Mouse (Mus musculus) olfactory bulb, adult 2 months (tissue): Measurements from ENCODE around the gene Adam17. TPM values are rescaled to one million over a fixed set of nuclear protein-coding genes. Genes with fewer than 3 reads are reported as not detected.

Source experiments
- H3K27ac ChIP-seq: fragments of 200-500 bp; 2 replicates; pipeline ENCODE4 v1.5.1; 2012; ENCODE audit warnings: low read depth, low read length; ENCODE audit not compliant: insufficient read depth
- H3K4me1 ChIP-seq: fragments of 200-500 bp; 2 replicates; pipeline ENCODE4 v1.6.1; 2012; ENCODE audit warnings: low read length; ENCODE audit not compliant: control insufficient read depth, insufficient read depth
- H3K4me3 ChIP-seq: fragments of 200-500 bp; 2 replicates; pipeline ENCODE4 v1.5.1; 2012; ENCODE audit warnings: mild to moderate bottlenecking, low read depth, low read length, moderate library complexity; ENCODE audit not compliant: insufficient read depth
- CTCF ChIP-seq: fragments of 200-500 bp; IDR thresholded peaks from 2 replicates; pipeline ENCODE4 v1.5.1; 2012; ENCODE audit warnings: low read depth, mild to moderate bottlenecking, low read length, moderate library complexity; ENCODE audit not compliant: insufficient read depth
- POLR2A ChIP-seq: fragments of 200-500 bp; IDR thresholded peaks from 2 replicates; pipeline ENCODE4 v1.6.1; 2012; ENCODE audit warnings: mild to moderate bottlenecking, low read depth, low read length, moderate library complexity; ENCODE audit not compliant: insufficient read depth
- WGBS: fragments of 180-500 bp; shearing (Covaris S2); methylation state at CpG from one replicate; pipeline ENCODE4 v1.1.7; 2018; 5-methylcytosine and 5-hydroxymethylcytosine counted together
- polyA plus RNA-seq: library from polyadenylated mRNA; stranded (reverse); fragments of >200 nt; gene quantifications from 2 replicates; pipeline ENCODE4 v1.2.4, GENCODE M21; 2012; ENCODE audit warnings: low replicate concordance; ENCODE audit not compliant: missing spikeins, insufficient read depth, insufficient read length

Adam17 gene
- polyA plus RNA-seq, 1 experiment = not detected

DNA sequence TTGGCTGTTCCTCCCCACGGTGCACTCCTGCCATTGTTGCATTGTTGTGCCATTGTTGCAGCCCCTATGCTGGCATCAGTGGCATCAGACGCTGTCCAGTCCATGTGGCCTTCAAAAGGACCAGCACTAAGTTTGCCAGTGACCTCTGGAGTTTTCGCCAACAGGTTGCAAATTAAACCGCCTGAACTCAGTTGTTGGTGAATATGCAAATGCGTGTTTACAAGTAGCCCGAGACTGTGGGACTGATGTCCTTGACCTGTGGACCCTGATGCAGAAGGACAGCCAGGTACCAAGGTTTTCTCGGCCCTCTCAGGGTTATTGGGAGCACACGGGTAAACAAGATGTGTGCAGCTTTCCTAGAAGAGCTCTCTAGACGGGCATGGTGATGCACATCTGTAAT, 52.3 kb downstream of the Adam17 start:
- WGBS = 84% methylated on average over 9 of the region's 9 CpGs
- TF ChIP-seq POLR2A (no peak), CTCF (no peak)

DNA sequence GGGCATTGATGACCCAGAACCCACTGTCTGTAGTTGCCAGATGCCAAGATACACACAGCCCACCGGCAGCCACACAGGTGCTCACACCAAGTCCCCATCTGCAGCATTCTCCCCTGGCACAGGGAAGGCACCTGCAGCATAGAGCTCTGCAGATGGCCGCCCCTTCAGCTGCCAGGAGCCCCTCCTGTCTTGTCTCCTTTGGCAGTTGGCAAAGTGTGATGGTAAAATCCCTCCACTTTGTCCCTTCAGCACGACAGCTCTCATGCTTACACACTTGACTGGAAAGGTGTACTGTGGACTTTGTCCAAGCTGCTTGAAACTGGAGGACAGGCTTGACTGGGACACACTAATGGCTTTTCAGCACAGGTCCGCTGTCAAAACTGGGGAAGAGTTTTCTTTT, 53.1 kb downstream of the Adam17 start:
- TF ChIP-seq CTCF = no peak
- TF ChIP-seq POLR2A = no peak
- H3K4me3 ChIP-seq = no peak overlapping the region
- no peaks in the 10 kb centered on the region for H3K4me1 ChIP-seq
- 94% methylated on average over 4 of the region's 4 CpGs for WGBS
- H3K27ac ChIP-seq = no peak overlapping the region

More for the DNA sequence above, 52.3 kb downstream of the Adam17 start:
- Histone ChIP-seq H3K27ac (no peak overlapping the region), H3K4me1 (no peaks in the 10 kb centered on the region), H3K4me3 (no peak overlapping the region)

DNA sequence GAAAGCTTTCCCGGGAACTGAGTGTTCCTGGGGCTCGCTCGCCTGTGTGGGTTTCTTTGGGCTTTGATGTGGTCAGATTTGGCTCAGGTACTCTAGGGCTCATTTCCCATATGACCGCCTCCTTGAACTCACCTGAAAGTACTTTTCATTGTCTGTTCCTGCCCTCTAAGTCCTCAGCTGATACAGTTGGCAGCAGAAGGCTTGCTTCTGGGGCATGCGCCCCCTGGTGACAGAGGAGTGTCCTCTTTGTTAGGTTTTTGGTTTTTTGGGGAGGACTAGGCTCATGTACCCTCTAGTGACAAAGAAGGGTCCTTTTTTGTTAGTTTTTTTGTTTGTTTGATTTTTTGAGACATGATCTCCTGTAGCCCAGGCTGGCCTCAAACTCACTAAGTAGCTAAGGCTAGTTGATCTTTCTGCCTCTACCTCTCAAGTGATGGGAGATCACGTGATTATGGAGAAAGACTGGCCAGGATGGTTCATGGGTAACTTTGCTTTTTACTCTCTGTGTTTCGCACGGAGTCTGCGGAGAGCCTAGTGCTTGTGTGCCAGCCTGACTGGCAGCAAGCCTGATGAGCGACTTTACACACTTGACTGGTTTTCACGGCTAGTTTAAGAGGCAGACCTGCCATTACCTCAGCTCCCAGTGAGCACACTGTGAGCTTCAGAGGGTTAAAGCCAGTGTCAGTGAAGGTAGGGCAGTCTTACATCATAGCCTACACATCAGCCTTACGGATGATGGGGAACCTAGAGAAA, 55.1 kb downstream of the Adam17 start:
- H3K4me1 ChIP-seq = no peaks in the 10 kb centered on the region
- 68% methylated on average over 12 of the region's 12 CpGs for WGBS
- H3K27ac ChIP-seq = no peak overlapping the region
- no peak overlapping the region for H3K4me3 ChIP-seq
- TF ChIP-seq POLR2A = no peak
- TF ChIP-seq CTCF = no peak; the same call in 1 of the 2 replicates

DNA sequence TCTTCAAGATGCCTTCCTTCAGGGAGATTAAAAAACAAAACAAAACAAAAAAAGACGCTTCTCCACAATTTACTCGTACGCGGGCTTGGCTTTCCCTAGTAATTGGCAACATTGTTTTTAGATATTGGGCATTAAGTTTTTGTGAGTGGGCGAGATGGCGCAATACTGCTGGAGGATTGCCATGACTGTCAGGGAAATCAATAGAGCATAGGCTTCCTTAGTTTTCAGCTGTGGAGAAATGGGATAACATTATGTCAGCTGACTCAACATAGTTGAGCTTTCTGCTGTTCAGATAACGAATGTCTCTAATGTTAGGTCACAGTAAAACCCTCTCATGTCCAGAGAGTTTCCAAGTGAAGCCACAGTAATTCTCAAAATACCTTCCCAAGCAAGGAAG, 56.6 kb downstream of the Adam17 start:
- WGBS = 13% methylated on average over 7 of the region's 7 CpGs
- no peak for TF ChIP-seq POLR2A
- TF ChIP-seq CTCF = no peak
- no peak overlapping the region for H3K4me3 ChIP-seq
- H3K27ac ChIP-seq = no peak overlapping the region
- H3K4me1 ChIP-seq = no peaks in the 10 kb centered on the region

DNA sequence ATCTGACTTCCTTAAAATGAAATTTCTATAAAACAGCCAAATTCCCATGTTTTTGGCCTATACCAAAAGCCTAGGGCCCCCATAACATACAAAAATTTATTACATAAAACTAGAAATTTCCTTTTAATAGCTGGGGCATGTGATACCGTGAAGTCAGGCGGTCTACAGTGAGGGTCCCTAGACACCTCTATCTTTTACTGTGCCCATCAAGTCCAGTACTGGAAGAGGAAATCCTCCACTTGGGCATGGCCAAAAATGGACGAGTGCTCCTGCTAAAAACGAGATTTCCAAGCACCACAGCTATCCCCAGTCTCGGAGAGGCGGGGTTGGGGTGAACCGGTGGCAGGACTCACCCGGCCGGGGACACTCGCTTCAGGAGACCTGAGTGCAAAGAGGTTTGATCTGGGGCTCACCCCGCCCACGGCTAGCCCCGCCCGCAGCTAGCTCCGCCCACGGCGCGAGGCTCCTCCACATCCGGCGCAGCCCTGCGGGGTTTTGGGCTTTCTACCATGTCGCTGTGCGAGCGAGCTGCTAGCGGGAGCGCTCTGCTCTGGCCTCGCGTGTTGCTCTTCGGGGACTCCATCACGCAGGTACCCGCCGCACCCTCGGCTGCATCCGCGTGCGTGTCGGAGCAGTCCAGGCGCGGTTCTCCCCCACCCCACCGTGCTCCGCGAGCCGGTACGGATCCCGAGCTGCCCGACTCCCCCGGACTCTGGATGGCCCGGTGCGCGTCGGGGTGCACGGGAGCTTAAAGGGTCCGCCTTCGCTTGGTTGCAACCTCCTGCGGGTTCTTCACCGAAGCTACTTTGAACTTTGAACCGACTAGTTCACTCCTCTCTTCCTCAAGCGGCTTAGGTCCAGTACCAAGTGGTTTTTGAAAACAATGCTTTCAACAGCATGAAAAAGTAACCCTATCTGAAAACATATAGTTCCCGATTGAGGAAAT, 57.2 kb downstream of the Adam17 start, which contains the start of gene Iah1:
Gene Iah1 (plus strand): TSS at position 467 of the 946 bp plus-strand sequence.
- Histone ChIP-seq H3K4me3 (peak within 1 kb of the TSS; percentile 91), H3K27ac (peak within 1 kb of the TSS; percentile 71), H3K4me1 (no peaks in the 10 kb centered on the region)
- WGBS = 2% methylated on average over 59 of the region's 59 CpGs
- peak; percentile 73 for TF ChIP-seq POLR2A
- no peak for TF ChIP-seq CTCF

DNA sequence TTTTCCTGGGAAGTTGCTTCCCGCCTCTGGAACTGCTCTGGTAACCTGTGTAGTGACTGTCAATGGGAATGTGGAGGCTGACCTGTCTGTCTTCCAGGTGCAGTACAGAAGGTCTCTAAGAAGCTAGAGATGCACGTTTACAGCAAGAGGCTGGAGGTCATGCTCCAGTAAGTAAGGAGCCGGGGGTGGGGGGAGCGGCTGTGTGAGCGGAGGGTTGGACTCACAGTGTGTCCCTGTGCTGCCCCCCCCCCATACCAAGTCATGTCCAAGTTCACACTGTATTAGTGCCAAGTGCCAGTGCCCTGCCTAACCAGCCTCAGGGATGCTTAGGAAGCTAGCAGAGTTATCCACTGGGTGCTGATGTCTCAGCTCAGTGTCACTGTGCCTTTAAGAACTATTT, 61.2 kb downstream of the Adam17 start:
- WGBS = 90% methylated on average over 5 of the region's 5 CpGs
- no peak overlapping the region for H3K27ac ChIP-seq
- no peak overlapping the region for H3K4me3 ChIP-seq
- TF ChIP-seq CTCF = no peak
- TF ChIP-seq POLR2A = no peak
- H3K4me1 ChIP-seq = no peaks in the 10 kb centered on the region

DNA sequence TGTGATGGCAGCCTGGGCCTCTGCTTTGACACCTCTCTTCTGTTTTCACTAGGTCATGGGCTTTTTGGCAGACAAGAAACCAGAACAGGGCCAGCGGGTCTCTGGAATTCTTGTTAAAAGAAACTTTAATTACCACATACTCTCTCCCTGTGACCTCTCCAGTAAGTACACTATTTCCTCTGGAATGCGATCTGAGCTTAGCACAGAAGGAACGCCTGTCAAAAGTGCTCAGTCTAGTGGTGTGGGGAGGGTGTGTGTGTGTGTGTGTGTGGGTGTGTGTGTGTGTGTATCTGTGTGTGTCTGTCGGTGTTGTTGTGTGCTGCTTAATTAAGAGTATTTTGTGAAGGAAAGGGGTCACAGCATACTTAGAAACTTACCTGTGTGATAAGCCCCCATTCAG, 66.7 kb downstream of the Adam17 start:
- 81% methylated on average over 4 of the region's 4 CpGs for WGBS
- H3K4me3 ChIP-seq = no peak overlapping the region
- no peak overlapping the region for H3K27ac ChIP-seq
- no peaks in the 10 kb centered on the region for H3K4me1 ChIP-seq
- TF ChIP-seq CTCF (no peak), POLR2A (no peak)

DNA sequence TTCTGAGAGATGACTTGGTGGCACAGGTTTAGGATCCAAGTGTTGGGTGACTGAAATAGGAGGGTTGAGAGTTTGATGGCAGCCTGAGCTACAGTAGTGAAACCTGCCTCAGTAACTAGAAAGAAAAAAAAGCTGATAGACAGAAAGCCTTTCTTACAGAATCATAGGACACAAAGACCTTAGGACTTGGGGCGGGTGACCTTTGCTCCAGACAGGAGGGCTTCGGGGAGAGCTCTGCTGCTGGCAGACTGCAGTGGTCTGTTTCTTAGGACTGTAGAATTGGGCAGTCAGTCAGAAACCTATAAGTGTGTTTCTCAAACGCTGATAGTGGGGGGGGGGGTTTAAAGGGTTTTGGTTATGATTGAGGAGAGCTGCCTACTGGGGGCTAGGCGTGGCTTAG, 67.7 kb downstream of the Adam17 start:
- WGBS = 96% methylated on average over 4 of the region's 4 CpGs
- Histone ChIP-seq H3K27ac (no peak overlapping the region), H3K4me1 (no peaks in the 10 kb centered on the region), H3K4me3 (no peak overlapping the region)
- no peak for TF ChIP-seq CTCF

DNA sequence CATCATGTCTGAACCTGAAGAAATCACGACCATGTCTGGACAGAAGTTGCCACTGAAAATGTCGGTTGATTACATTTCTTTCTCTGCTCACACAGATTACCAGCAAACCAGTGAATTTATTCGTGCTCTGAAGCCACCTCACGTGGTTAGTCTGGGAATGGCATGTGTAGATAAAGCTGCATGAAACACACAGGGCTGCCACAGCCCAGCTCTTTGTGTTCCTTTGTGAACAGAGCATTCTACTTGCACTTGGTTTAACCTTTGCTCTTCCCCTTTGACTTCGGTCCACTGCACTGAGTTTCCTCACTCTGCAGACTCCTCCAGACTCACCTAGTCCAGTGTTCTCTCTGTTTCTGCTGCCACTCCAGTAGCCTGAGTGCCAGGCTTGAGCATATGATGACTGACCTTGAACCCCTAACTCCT, 71.1 kb downstream of the Adam17 start:
- Histone ChIP-seq H3K4me1 (no peaks in the 10 kb centered on the region), H3K27ac (no peak overlapping the region), H3K4me3 (no peak overlapping the region)
- 87% methylated on average over 5 of the region's 5 CpGs for WGBS
- TF ChIP-seq POLR2A (no peak), CTCF (no peak)
